Mouse (Mus musculus) testis, postnatal 10 days (tissue): ENCODE data around the gene Cldn3.

Experiments
- DNase-seq: peaks from one replicate; pipeline ENCODE4 v3.0.0; 2021; ENCODE audit warnings: low spot score

The Cldn3 gene

GRCm38 (mm10) chr5:134965852-134966821 lies 19.9 kb upstream of the Cldn3 start:
- DNase-seq = peak; percentile 65

- DNase-seq = no peak
These were observed 18.7 kb upstream of the Cldn3 start for GRCm38 (mm10) chr5:134967164-134967944.

GRCm38 (mm10) chr5:134970671-134971070 lies 15.3 kb upstream of the Cldn3 start:
- no peak for DNase-seq

- DNase-seq = no peak
These were observed 12.9 kb upstream of the Cldn3 start for GRCm38 (mm10) chr5:134973081-134973480.

- no peak for DNase-seq
These were observed 12.5 kb upstream of the Cldn3 start for GRCm38 (mm10) chr5:134973526-134973925.

- DNase-seq = no peak
These were observed 11.7 kb upstream of the Cldn3 start for GRCm38 (mm10) chr5:134974294-134974693.

- no peak for DNase-seq
These were observed 11.1 kb upstream of the Cldn3 start for GRCm38 (mm10) chr5:134974921-134975320.

- DNase-seq = no peak
These were observed 9.8 kb upstream of the Cldn3 start for GRCm38 (mm10) chr5:134976164-134976563.

- DNase-seq = no peak
These were observed 9.3 kb upstream of the Cldn3 start for GRCm38 (mm10) chr5:134976577-134977250.

GRCm38 (mm10) chr5:134977837-134978236 lies 8.2 kb upstream of the Cldn3 start:
- DNase-seq = no peak

GRCm38 (mm10) chr5:134981149-134981548 lies 4.9 kb upstream of the Cldn3 start:
- DNase-seq = no peak

GRCm38 (mm10) chr5:134983111-134983510 lies 2.9 kb upstream of the Cldn3 start:
- DNase-seq = no peak

- no peak for DNase-seq
These were observed 2.2 kb upstream of the Cldn3 start for GRCm38 (mm10) chr5:134983771-134984170.

GRCm38 (mm10) chr5:134986298-134987268 lies 569 bp downstream of the Cldn3 start:
- DNase-seq = peak; percentile 51

- DNase-seq = no peak
These were observed 3.2 kb downstream of the Cldn3 start for GRCm38 (mm10) chr5:134989166-134989565.

- no peak for DNase-seq
These were observed 3.7 kb downstream of the Cldn3 start for GRCm38 (mm10) chr5:134989741-134990140.

- no peak for DNase-seq
These were observed 6.6 kb downstream of the Cldn3 start for GRCm38 (mm10) chr5:134992566-134992965.

GRCm38 (mm10) chr5:134998359-134998758 lies 12.3 kb downstream of the Cldn3 start:
- DNase-seq = no peak

- DNase-seq = no peak
These were observed 13.8 kb downstream of the Cldn3 start for GRCm38 (mm10) chr5:134999797-135000196.

- DNase-seq = no peak
These were observed 14.7 kb downstream of the Cldn3 start for GRCm38 (mm10) chr5:135000751-135001150.

- peak; percentile 68 for DNase-seq
These were observed 15.3 kb downstream of the Cldn3 start for GRCm38 (mm10) chr5:135001309-135001708.
